ENCODE assay signal across 39 mouse cellular contexts in the genomic region with DNA sequence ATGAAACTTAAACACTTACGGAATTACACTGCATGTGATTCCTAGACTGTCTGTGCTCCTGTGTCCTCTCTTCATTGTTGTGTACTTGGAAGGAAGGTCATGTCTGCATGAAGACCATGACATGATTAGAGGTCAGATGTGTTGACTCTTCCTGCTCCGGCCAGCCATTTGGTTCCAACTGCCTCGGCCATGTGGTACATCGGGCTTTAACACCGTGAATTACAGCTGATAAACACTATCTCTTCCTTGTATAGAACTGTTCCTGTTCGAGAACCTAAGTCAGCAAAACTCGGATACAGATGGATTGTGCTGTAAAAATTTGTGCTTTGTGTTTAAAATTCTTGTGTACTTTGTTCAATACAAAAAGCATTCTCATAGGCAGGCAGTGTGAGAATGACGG. TPM values are rescaled to one million over a fixed set of nuclear protein-coding genes. Genes with fewer than 3 reads are reported as not detected.
"Had no signal": no experiment of that assay in that cellular context is flagged by ENCODE, and none has a peak within 500 bp of the region (broad histone marks: within the 10 kb centered on the region; RNA-seq: fewer than 3 reads in every experiment).

No protein-coding gene starts in this region.

- H3K27me3 ChIP-seq: embryonic facial prominence, embryonic 12.5 days; embryonic facial prominence, embryonic 13.5 days; embryonic facial prominence, embryonic 15.5 days; forebrain, embryonic 12.5 days; forebrain, embryonic 13.5 days; forebrain, embryonic 15.5 days had no signal

- ATAC-seq: forebrain, embryonic 13.5 days; forebrain, embryonic 14.5 days; forebrain, embryonic 15.5 days; forebrain, embryonic 16.5 days; forebrain, postnatal 0 days had no signal

- H3K4me3 ChIP-seq: embryonic facial prominence, embryonic 10.5 days; embryonic facial prominence, embryonic 12.5 days; embryonic facial prominence, embryonic 13.5 days; embryonic facial prominence, embryonic 15.5 days; erythroblast, embryonic 14.5 days; forebrain, embryonic 10.5 days; forebrain, embryonic 12.5 days; forebrain, embryonic 13.5 days; forebrain, embryonic 15.5 days; gastrocnemius, adult 2 months; heart, adult 2 months had no signal

- H3K4me2 ChIP-seq: embryonic facial prominence, embryonic 12.5 days; embryonic facial prominence, embryonic 13.5 days; embryonic facial prominence, embryonic 15.5 days; forebrain, embryonic 12.5 days; forebrain, embryonic 13.5 days; forebrain, embryonic 15.5 days had no signal

- DNase-seq: cerebellum, adult 2 months; cerebellum, adult 8-10 months; cerebellum, adult 9-10 months; cerebellum, adult 9-11 months; cerebellum, postnatal 10 days; cerebellum, postnatal 14 days; cerebellum, postnatal 25 days; cerebellum, postnatal 36 days; embryo, embryonic 11 days; forebrain, postnatal 0 days; gastrocnemius, adult 2 months; gastrocnemius, postnatal 10 days; gastrocnemius, postnatal 14 days; gastrocnemius, postnatal 25 days; gastrocnemius, postnatal 36 days; heart, adult 11 months; heart, adult 18-20 months; heart, adult 2 months had no signal

- H3K27ac ChIP-seq: embryonic facial prominence, embryonic 10.5 days; embryonic facial prominence, embryonic 12.5 days; embryonic facial prominence, embryonic 13.5 days; embryonic facial prominence, embryonic 15.5 days; forebrain, embryonic 10.5 days; forebrain, embryonic 12.5 days; forebrain, embryonic 13.5 days; forebrain, embryonic 15.5 days; gastrocnemius, adult 2 months; heart, adult 2 months had no signal

- H3K9ac ChIP-seq: embryonic facial prominence, embryonic 12.5 days; embryonic facial prominence, embryonic 13.5 days; embryonic facial prominence, embryonic 15.5 days; forebrain, embryonic 12.5 days; forebrain, embryonic 13.5 days; forebrain, embryonic 15.5 days; forebrain, postnatal 0 days had no signal

- H3K4me1 ChIP-seq: embryonic facial prominence, embryonic 12.5 days; embryonic facial prominence, embryonic 13.5 days; embryonic facial prominence, embryonic 15.5 days; forebrain, embryonic 12.5 days; forebrain, embryonic 13.5 days; forebrain, embryonic 15.5 days had no signal

- H3K9me3 ChIP-seq: embryonic facial prominence, embryonic 10.5 days; embryonic facial prominence, embryonic 12.5 days; embryonic facial prominence, embryonic 13.5 days; embryonic facial prominence, embryonic 15.5 days; forebrain, embryonic 10.5 days; forebrain, embryonic 12.5 days; forebrain, embryonic 13.5 days; forebrain, embryonic 15.5 days had no signal

RNA-seq across cellular contexts. Expression of gene Ldlrad2, which starts 48.5 kb away (rescaled TPM):
- total RNA-seq: common myeloid progenitor, adult 5-6 weeks; forebrain, postnatal 0 days; gastrocnemius, adult 18-20 months; gastrocnemius, adult 2 months; gastrocnemius, adult 8-10 months; gastrocnemius, postnatal 10 days; gastrocnemius, postnatal 14 days; gastrocnemius, postnatal 25 days; gastrocnemius, postnatal 36 days; gastrocnemius, postnatal 4 days; granulocyte monocyte progenitor cell, adult 5-6 weeks; heart, adult 18-20 months; heart, adult 2 months had no signal
- polyA plus RNA-seq: cerebellum, adult 2 months; cortical plate, adult 2 months; embryonic facial prominence, embryonic 10.5 days; embryonic facial prominence, embryonic 11.5 days; embryonic facial prominence, embryonic 12.5 days; embryonic facial prominence, embryonic 13.5 days; erythroblast, embryonic 14.5 days; forebrain, embryonic 10.5 days; forebrain, embryonic 11.5 days; forebrain, embryonic 12.5 days; forebrain, embryonic 13.5 days; forebrain, embryonic 14.5 days; forebrain, embryonic 16.5 days; forebrain, postnatal 0 days; frontal cortex, adult 2 months; gonadal fat pad, adult 2 months; heart, adult 2 months had no signal
